Mouse (Mus musculus) hindbrain, embryonic 16.5 days (tissue): ENCODE measurements around the gene Elf3. TPM values are rescaled to one million over a fixed set of nuclear protein-coding genes. Genes with fewer than 3 reads are reported as not detected.
A peak's percentile ranks its signal among the peaks of the same experiment; 100 is the strongest.
"Not testable (repeated sequence)": the region's sequence is repeated elsewhere in the genome, so short reads cannot be mapped to it uniquely, and the experiment has no call there.

Experiments
- ATAC-seq: fragments of 200-750 bp; cut with Nextera tagmentation; 2 replicates; pipeline ENCODE4 v1.8.0; 2017; ENCODE audit warnings: moderate TSS enrichment, moderate library complexity
- H3K27ac ChIP-seq: fragments of 300-500 bp; sonication (generic); 2 replicates; pipeline ENCODE4 v1.5.1; 2014; ENCODE audit warnings: low read depth, mild to moderate bottlenecking, control low read depth, low read length, moderate library complexity
- H3K27me3 ChIP-seq: fragments of 300-500 bp; sonication (generic); replicated peaks from 2 replicates; pipeline ENCODE4 v1.6.1; 2014; ENCODE audit warnings: low read length; ENCODE audit not compliant: control insufficient read depth, insufficient read depth
- H3K36me3 ChIP-seq: fragments of 300-500 bp; sonication (generic); 2 replicates; pipeline ENCODE4 v1.6.1; 2014; ENCODE audit warnings: mild to moderate bottlenecking, low read length, moderate library complexity, mixed read lengths; ENCODE audit not compliant: control insufficient read depth, insufficient read depth
- H3K4me1 ChIP-seq: fragments of 300-500 bp; sonication (generic); 2 replicates; pipeline ENCODE4 v1.6.1; 2014; ENCODE audit warnings: low read depth, low read length; ENCODE audit not compliant: control insufficient read depth, insufficient read depth
- H3K4me2 ChIP-seq: fragments of 300-500 bp; sonication (generic); 2 replicates; pipeline ENCODE4 v1.6.1; 2014; ENCODE audit warnings: mild to moderate bottlenecking, low read length, control low read depth, moderate library complexity
- H3K4me3 ChIP-seq: fragments of 300-500 bp; sonication (generic); 2 replicates; pipeline ENCODE4 v1.5.1; 2014; ENCODE audit warnings: mild to moderate bottlenecking, low read length, control low read depth, moderate library complexity
- H3K9ac ChIP-seq: fragments of 300-500 bp; sonication (generic); 2 replicates; pipeline ENCODE4 v1.6.1; 2014; ENCODE audit warnings: low read depth, mild to moderate bottlenecking, control low read depth, low read length, moderate library complexity
- H3K9me3 ChIP-seq: fragments of 300-500 bp; sonication (generic); 2 replicates; pipeline ENCODE4 v1.6.1; 2014; ENCODE audit warnings: mild to moderate bottlenecking, low read length, moderate library complexity; ENCODE audit not compliant: control insufficient read depth
- WGBS: fragments of 180-500 bp; shearing (Covaris S2); extraction: QIAGEN DNeasy Blood & Tissue Kit; methylation state at CpG from one replicate; pipeline ENCODE4 v1.1.7; 2014; 5-methylcytosine and 5-hydroxymethylcytosine counted together
- polyA plus RNA-seq: library from polyadenylated mRNA; unstranded; fragments of >200 nt; fragmentation: Nextera tagmentation; extraction: Ambion mirVana; gene quantifications from 2 replicates; pipeline ENCODE4 v1.2.1, GENCODE M21; 2015

Gene Elf3
- polyA plus RNA-seq, 1 experiment from 2014 or later: 0.28 TPM

- no peak overlapping the region for H3K4me3 ChIP-seq
- 90% methylated on average over 8 of the region's 8 CpGs for WGBS
- no peak overlapping the region for H3K4me2 ChIP-seq
- no peak for ATAC-seq
- no peaks in the 10 kb centered on the region for H3K9me3 ChIP-seq
- no peaks in the 10 kb centered on the region for H3K27me3 ChIP-seq
- no peak overlapping the region for H3K9ac ChIP-seq
- H3K27ac ChIP-seq: no peak overlapping the region
- H3K36me3 ChIP-seq: no peaks in the 10 kb centered on the region
- peaks cover 2% of the 10 kb centered on the region; the same call in 1 of the 2 replicates for H3K4me1 ChIP-seq
Observed at GRCm38 (mm10) chr1:135251405-135251804, 7.0 kb downstream of the Elf3 start.

- no peak overlapping the region for H3K9ac ChIP-seq
- no peaks in the 10 kb centered on the region for H3K9me3 ChIP-seq
- H3K4me3 ChIP-seq: no peak overlapping the region
- H3K27ac ChIP-seq: no peak overlapping the region
- H3K4me1 ChIP-seq: peaks cover 2% of the 10 kb centered on the region; the same call in 1 of the 2 replicates
- no peaks in the 10 kb centered on the region for H3K27me3 ChIP-seq
- no peak for ATAC-seq
- H3K36me3 ChIP-seq: no peaks in the 10 kb centered on the region
- WGBS: 66% methylated on average over 3 of the region's 3 CpGs
- no peak overlapping the region for H3K4me2 ChIP-seq
Observed at GRCm38 (mm10) chr1:135250706-135251105, 7.7 kb downstream of the Elf3 start.

DNA sequence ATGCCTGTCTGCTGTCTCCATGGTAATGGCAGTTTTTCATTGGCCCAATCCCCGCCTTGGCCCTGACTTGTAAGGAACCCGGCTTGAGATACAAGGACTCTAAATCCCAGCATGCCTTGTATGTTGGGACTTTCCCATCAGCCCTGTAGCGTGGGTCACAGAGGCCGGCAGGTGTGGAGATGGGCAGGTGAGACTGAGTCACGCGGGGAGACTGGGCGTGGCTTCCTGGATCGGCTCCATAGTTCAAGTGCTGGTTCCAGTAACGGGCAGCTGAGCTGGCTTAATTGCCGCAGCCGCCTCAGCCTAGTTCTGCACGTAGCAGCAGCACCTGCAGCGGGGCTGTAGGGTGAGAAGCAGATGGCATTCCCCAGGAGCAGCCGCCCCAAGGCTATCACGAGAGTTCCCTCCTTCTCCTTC lies 9.9 kb downstream of the Elf3 start:
- no peaks in the 10 kb centered on the region for H3K9me3 ChIP-seq
- H3K9ac ChIP-seq: peak overlapping the region; percentile 65
- H3K4me2 ChIP-seq: peak overlapping the region; percentile 61
- peaks cover 2% of the 10 kb centered on the region; the same call in 1 of the 2 replicates for H3K4me1 ChIP-seq
- no peaks in the 10 kb centered on the region for H3K27me3 ChIP-seq
- peak overlapping the region; percentile 41 for H3K4me3 ChIP-seq
- no peaks in the 10 kb centered on the region for H3K36me3 ChIP-seq
- peak; percentile 97 for ATAC-seq
- peak overlapping the region; percentile 60; the same call in 1 of the 2 replicates for H3K27ac ChIP-seq
- WGBS: 5% methylated on average over 15 of the region's 15 CpGs

GRCm38 (mm10) chr1:135244014-135244413 lies 14.4 kb downstream of the Elf3 start:
- WGBS: 84% methylated on average over 8 of the region's 8 CpGs
- no peaks in the 10 kb centered on the region for H3K27me3 ChIP-seq
- H3K36me3 ChIP-seq: no peaks in the 10 kb centered on the region
- H3K9me3 ChIP-seq: no peaks in the 10 kb centered on the region
- no peak overlapping the region for H3K4me2 ChIP-seq
- no peak for ATAC-seq
- H3K27ac ChIP-seq: no peak overlapping the region
- H3K4me3 ChIP-seq: no peak overlapping the region
- H3K9ac ChIP-seq: no peak overlapping the region
- peaks cover 2% of the 10 kb centered on the region; the same call in 1 of the 2 replicates for H3K4me1 ChIP-seq

GRCm38 (mm10) chr1:135240206-135240605 lies 18.2 kb downstream of the Elf3 start:
- 90% methylated on average over 4 of the region's 4 CpGs for WGBS
- H3K4me2 ChIP-seq, H3K36me3 ChIP-seq, ATAC-seq, H3K27ac ChIP-seq, H3K4me1 ChIP-seq, H3K9me3 ChIP-seq, H3K9ac ChIP-seq, H3K4me3 ChIP-seq, H3K27me3 ChIP-seq: not testable (repeated sequence)

DNA sequence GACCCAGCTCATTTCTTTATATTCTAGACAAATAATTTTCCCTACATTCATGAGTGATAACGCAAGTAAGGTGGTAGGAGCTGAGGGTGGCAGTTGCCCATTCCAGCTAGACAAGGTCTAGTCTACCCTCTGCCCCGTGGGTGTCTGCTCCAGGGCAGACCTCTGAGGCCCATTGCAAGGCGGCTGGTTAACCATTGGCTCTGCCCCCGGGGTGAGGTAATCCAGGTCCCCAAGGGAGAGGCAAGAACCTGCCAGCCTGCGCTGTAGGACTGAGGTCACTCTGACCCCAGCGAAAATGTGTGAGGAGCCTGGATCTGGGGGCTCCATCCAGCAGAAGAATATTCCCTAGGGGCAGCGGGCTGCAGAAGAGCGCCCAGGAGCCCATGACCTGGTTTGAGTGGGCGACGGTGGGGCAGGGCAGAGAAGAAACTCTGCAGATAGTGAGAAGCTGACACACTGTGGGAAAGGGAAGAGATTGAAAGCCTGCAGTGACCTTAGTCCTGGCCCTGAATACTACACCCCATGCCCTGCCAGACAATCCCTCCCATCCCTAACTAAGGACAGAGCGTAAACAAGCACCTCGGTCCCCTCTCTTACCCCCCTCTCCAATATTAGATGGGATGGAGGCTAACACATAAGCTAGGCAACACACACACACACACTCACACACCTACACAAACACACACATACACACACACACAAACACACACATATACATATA lies 21.1 kb downstream of the Elf3 start:
- no peaks in the 10 kb centered on the region for H3K27me3 ChIP-seq
- ATAC-seq: no peak
- 71% methylated on average over 12 of the region's 12 CpGs for WGBS
- H3K27ac ChIP-seq: no peak overlapping the region
- H3K4me2 ChIP-seq: no peak overlapping the region
- no peaks in the 10 kb centered on the region for H3K9me3 ChIP-seq
- no peak overlapping the region for H3K9ac ChIP-seq
- H3K4me1 ChIP-seq: no peaks in the 10 kb centered on the region
- no peak overlapping the region for H3K4me3 ChIP-seq
- no peaks in the 10 kb centered on the region for H3K36me3 ChIP-seq

DNA sequence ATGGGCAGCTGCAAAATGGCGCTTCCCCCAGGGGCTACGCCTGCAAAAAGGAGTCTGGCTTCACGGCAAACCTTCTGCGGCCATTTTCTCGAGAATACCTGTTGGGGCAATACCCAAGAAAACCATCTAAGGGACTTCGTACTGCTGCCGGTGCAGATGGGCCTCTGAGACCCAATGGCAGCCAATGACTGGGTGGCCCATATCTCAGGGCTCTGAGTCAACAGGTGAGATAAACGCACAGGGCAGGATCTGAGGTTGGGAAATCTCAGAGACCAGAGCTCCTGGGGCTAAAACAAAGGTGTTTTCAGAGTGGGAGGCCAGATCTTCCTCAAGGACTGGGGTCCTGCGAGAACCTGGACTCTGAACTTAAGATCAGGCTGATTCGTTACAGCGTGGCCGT lies 23.6 kb downstream of the Elf3 start:
- Histone ChIP-seq H3K4me3 (no peak overlapping the region), H3K27me3 (no peaks in the 10 kb centered on the region), H3K4me2 (no peak overlapping the region), H3K27ac (no peak overlapping the region), H3K36me3 (no peaks in the 10 kb centered on the region), H3K9ac (no peak overlapping the region), H3K9me3 (no peaks in the 10 kb centered on the region), H3K4me1 (no peaks in the 10 kb centered on the region)
- ATAC-seq: no peak
- WGBS: 92% methylated on average over 12 of the region's 12 CpGs

DNA sequence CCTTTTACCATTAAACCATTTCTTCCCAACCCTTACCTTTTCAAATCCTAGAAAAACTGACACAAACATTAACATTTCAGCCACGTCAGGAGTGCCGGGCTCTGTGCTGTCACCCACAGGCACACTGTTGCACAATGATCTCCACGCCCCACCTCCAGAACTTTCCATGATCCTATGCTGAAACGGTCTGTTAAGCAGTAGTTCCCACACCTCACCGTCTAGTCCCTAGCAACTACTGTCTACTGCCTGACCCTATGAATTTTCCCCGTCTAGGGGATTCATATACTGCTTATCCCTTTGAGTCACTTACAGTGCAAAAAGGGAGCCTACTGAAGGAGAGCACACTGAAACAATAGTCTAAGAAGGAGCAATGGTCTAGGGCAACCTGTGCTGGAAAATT lies 24.4 kb downstream of the Elf3 start:
- H3K27me3 ChIP-seq: no peaks in the 10 kb centered on the region
- no peak for ATAC-seq
- no peaks in the 10 kb centered on the region for H3K9me3 ChIP-seq
- H3K4me2 ChIP-seq: no peak overlapping the region
- H3K27ac ChIP-seq: no peak overlapping the region
- WGBS: 89% methylated on average over 6 of the region's 6 CpGs
- no peaks in the 10 kb centered on the region for H3K4me1 ChIP-seq
- H3K9ac ChIP-seq: no peak overlapping the region
- no peaks in the 10 kb centered on the region for H3K36me3 ChIP-seq
- no peak overlapping the region for H3K4me3 ChIP-seq

- not testable (repeated sequence) for H3K4me2 ChIP-seq, H3K9ac ChIP-seq, H3K4me3 ChIP-seq, H3K4me1 ChIP-seq, ATAC-seq, H3K27ac ChIP-seq, H3K27me3 ChIP-seq, H3K9me3 ChIP-seq, H3K36me3 ChIP-seq
- 80% methylated on average over 20 of the region's 20 CpGs for WGBS
Observed at GRCm38 (mm10) chr1:135231878-135232277, 26.5 kb downstream of the Elf3 start.
